Mouse (Mus musculus) right cerebral cortex, postnatal 36 days (tissue): ENCODE measurements around the gene Mrgprb4.

Experiments used
- DNase-seq, 2 experiments: peaks; one replicate each; pipeline ENCODE4 v3.0.0; 2022; ENCODE audit warnings: low spot score in 2 of 2, mixed read lengths in 1 of 2

The Mrgprb4 gene

DNA sequence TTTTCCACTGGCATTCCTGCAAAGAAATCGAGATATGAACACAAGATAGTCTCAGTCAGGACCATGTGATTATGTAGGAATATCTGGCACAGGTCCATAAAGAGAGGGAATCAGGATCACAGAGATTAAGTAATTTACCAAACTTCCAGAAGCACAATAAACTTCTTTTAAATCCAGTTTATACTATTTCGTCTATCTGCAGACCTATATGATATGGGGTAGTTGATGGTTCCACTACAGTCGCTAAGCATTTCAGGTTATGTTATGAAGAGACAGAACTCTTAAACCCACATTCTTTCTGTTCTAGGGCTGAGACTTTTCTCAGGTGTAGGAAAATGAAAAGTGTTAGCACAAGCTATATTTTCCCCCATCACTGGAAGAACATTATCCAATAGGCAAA is at the start of gene Mrgprb4:
TSS of gene Mrgprb4 (minus strand) at position 101 of the 400 bp plus-strand sequence.
- no peak for DNase-seq

DNA sequence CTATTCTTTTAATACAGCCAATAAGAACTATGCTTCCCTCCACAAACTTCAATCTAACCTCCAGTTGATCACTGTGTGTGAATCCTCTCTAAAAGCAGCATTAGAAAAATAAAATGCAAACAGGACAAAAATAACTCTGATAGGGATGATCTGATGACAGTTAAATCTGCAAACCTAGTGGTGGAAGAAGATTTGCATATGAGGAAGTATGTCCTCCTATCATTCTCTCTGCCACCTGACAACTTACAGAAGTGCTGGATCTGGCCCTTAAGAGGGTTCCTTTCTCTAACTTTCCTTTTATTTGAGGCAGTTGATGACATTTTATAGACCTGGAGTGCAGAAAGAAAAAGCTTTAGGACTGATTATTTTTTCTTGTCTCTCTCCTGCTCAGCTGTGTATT is 27.0 kb upstream of the Mrgprb4 start:
- DNase-seq: no peak

DNA sequence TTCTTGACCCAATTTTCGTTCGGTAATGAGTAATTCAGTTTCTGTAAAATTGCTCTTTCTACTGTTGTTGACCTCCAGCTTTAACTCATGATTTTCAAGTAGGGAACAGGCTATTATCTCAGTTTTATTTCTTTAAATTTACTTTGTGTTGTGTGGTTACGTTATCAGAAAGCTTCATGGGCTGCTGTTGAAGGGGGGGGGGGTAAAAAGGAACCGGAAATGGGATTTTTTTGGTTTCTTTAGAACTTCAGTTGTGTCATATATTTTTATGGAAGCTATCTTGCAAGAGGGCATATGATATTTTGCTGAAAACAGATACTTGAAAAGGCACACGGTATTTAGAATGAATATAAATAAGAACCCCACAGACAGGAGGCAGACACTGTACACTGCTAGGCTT is 26.0 kb upstream of the Mrgprb4 start:
- no peak for DNase-seq

DNA sequence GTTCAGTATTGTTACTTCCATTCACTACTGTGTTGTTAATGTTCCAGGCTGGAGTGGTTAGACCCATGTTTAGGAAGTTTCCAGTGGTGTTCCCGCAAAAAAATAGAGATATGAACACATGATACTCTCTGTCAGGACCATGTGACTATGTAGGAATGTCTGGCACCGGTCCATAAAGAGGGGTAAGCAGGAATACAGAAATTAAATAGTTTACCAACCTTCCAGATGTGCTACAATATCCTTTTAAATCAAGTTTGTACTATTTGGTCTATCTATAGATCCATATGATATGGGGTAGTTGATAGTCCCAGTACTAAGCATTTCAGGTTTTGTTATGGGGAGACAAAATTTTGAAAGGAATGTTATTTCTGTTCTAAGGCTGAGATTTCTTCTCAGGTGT is 30.2 kb downstream of the Mrgprb4 start, which contains the start of gene Mrgprb5:
TSS of gene Mrgprb5 (minus strand) at position 101 of the 400 bp plus-strand sequence.
- DNase-seq: no peak

DNA sequence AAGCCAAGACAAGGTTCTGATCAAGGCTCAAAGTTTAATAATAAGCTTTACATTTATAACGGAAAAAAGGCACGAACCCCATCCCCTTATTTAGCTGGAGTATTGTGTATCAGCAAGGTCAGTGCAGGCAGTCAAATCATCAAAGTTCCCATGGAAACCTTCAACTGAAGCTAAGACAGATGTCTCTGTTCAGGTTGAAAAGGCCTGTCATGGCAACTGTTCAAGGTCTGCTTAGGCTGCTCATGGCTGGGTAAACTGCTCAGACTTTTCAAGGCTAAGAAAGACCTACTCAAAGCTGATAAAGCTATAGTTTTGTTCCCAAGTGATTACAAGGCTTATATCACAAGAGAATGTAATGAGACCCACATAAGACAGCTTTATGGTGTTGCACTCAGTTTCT is 31.6 kb downstream of the Mrgprb4 start:
- no peak for DNase-seq
